ENCODE assay signal across 1 mouse cellular context in genomic region chr4:41628202-41628927, GRCm38 (mm10).
A peak's percentile ranks its signal among the peaks of the same experiment; 100 is the strongest.
TF ChIP-seq lines count a peak whose summit lies in the region.

No protein-coding gene starts in this region.

TF ChIP-seq in CH12.LX, 34 proteins besides CTCF, POLR2A, EP300 and RAD21 (continued from another document):
- TF ChIP-seq MAFK (IDR thresholded peaks at IDR 0.05; ENCODE audit: insufficient replicate concordance, low read length) (no peak), ZNF384 (IDR thresholded peaks at IDR 0.05; ENCODE audit: low read depth, low read length) (no peak), TBP (conservative IDR thresholded peaks at IDR 0.05; ENCODE audit: low read depth, low read length) (peak; percentile 57; the same call in 1 of the 2 replicates), ZKSCAN1 (IDR thresholded peaks at IDR 0.05; ENCODE audit: borderline replicate concordance, low read depth, low read length) (no peak), MYC (IDR thresholded peaks at IDR 0.05; ENCODE audit: low read depth, low read length) (0 out of 2 replicates have a peak, but pooled peaks have one; percentile 22), IRF4 (IDR thresholded peaks at IDR 0.05; ENCODE audit: low read depth, low read length) (peak; percentile 44; the same call in 1 of the 2 replicates), CHD2 (IDR thresholded peaks at IDR 0.05; ENCODE audit: low read length) (peak; percentile 86), HCFC1 (IDR thresholded peaks at IDR 0.05; ENCODE audit: low read depth, low read length) (peak; percentile 44; the same call in 1 of the 2 replicates), JUND (conservative IDR thresholded peaks at IDR 0.05; ENCODE audit: low read depth, low read length) (no peak), NRF1 (IDR thresholded peaks at IDR 0.05; ENCODE audit: low read depth, low read length) (peak; percentile 54; the same call in 1 of the 2 replicates), TCF12 (IDR thresholded peaks at IDR 0.05; ENCODE audit: low read depth, low read length) (peak; percentile 40), ELF1 (IDR thresholded peaks at IDR 0.05; ENCODE audit: low read depth, low read length) (peak; percentile 74)
TF ChIP-seq in CH12.LX: peak in this region for 13.
